Mouse (Mus musculus) testis, adult 2 months (tissue): Measurements from ENCODE around the gene A030014E15Rik.

Experiments
- CTCF ChIP-seq: fragments of 200-500 bp; IDR thresholded peaks from 2 replicates; pipeline ENCODE4 v1.5.1; 2012; ENCODE audit warnings: low read depth, mild to moderate bottlenecking, inconsistent platforms, low read length, moderate library complexity; ENCODE audit not compliant: control insufficient read depth, insufficient read depth, insufficient replicate concordance
- POLR2A ChIP-seq: fragments of 200-500 bp; IDR thresholded peaks from 2 replicates; pipeline ENCODE4 v1.6.1; 2012; ENCODE audit warnings: low read depth, mild to moderate bottlenecking, inconsistent platforms, low read length, moderate library complexity; ENCODE audit not compliant: control insufficient read depth

DNA sequence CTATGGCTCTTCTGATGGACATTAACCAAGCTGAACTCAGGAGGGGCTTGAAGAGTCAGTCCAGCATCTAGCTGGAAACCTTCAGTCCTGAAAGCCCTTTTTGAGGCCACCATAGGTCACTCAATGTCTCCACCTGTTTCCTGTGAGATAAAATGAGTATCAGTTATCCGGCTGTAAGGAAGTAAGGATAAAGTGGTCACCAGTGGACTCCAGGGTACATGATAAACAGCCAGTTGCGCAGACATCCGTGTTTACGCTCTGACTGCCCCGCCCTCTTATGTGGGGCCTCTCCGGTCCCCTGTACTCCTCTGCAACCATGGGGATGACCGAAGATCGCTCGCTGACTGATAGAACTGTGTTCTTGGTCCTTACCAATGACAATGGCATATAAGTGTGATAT lies 49.6 kb downstream of the A030014E15Rik start:
- TF ChIP-seq CTCF (no peak), POLR2A (no peak)
